ENCODE assay signal across 11 mouse cellular contexts in genomic region chr4:148405255-148405788, GRCm38 (mm10). TPM values are rescaled to one million over a fixed set of nuclear protein-coding genes. Genes with fewer than 3 reads are reported as not detected.
DNase-seq lines count a peak whose midpoint lies in the region; ATAC-seq and TF ChIP-seq lines count a peak whose summit lies in the region.
"Had no signal": no experiment of that assay in that cellular context is flagged by ENCODE, and none has a peak within 500 bp of the region (broad histone marks: within the 10 kb centered on the region; RNA-seq: fewer than 3 reads in every experiment).

No protein-coding gene starts in this region.

- peaks cover 11% of the 10 kb centered on the region; the same call in 1 of the 2 replicates for H3K4me1 ChIP-seq in intestine, embryonic 15.5 days (replicated peaks)
- no peaks in the 10 kb centered on the region for H3K4me1 ChIP-seq in intestine, postnatal 0 days (replicated peaks; ENCODE audit: control insufficient read depth, insufficient read depth, low read length)
- peaks cover 68% of the 10 kb centered on the region for H3K4me1 ChIP-seq in hindbrain, embryonic 13.5 days (replicated peaks)
- peaks cover 26% of the 10 kb centered on the region for H3K4me1 ChIP-seq in midbrain, embryonic 16.5 days (ENCODE audit: control insufficient read depth, insufficient read depth, low read length)
- H3K4me1 ChIP-seq: liver, embryonic 15.5 days had no signal

- no peaks in the 10 kb centered on the region for H3K36me3 ChIP-seq in intestine, embryonic 15.5 days
- no peaks in the 10 kb centered on the region for H3K36me3 ChIP-seq in intestine, postnatal 0 days (ENCODE audit: control insufficient read depth, insufficient read depth)
- H3K36me3 ChIP-seq in hindbrain, embryonic 13.5 days, result no peaks in the 10 kb centered on the region
- H3K36me3 ChIP-seq in midbrain, embryonic 16.5 days (ENCODE audit: control insufficient read depth, insufficient read depth, low read length), result no peaks in the 10 kb centered on the region
- H3K36me3 ChIP-seq: liver, embryonic 15.5 days had no signal

- no peak overlapping the region for H3K9ac ChIP-seq in intestine, embryonic 15.5 days
- no peak overlapping the region for H3K9ac ChIP-seq in intestine, postnatal 0 days (ENCODE audit: low read depth, low read length)
- 0 out of 2 replicates have a peak overlapping the region, but pooled peaks have one; percentile 6 for H3K9ac ChIP-seq in hindbrain, embryonic 13.5 days
- no peak overlapping the region for H3K9ac ChIP-seq in midbrain, embryonic 16.5 days (ENCODE audit: low read depth, low read length)
- H3K9ac ChIP-seq: liver, embryonic 15.5 days had no signal

- no peaks in the 10 kb centered on the region for H3K9me3 ChIP-seq in intestine, embryonic 15.5 days
- H3K9me3 ChIP-seq in intestine, postnatal 0 days (ENCODE audit: control insufficient read depth), result no peaks in the 10 kb centered on the region
- no peaks in the 10 kb centered on the region for H3K9me3 ChIP-seq in hindbrain, embryonic 13.5 days
- no peaks in the 10 kb centered on the region for H3K9me3 ChIP-seq in midbrain, embryonic 16.5 days (replicated peaks; ENCODE audit: control insufficient read depth, low read length, poor library complexity, severe bottlenecking)
- H3K9me3 ChIP-seq: liver, embryonic 15.5 days had no signal

- no peak overlapping the region for H3K4me3 ChIP-seq in intestine, embryonic 15.5 days (replicated peaks)
- H3K4me3 ChIP-seq in intestine, postnatal 0 days (ENCODE audit: low read depth, low read length), result no peak overlapping the region
- no peak overlapping the region for H3K4me3 ChIP-seq in hindbrain, embryonic 13.5 days
- no peak overlapping the region for H3K4me3 ChIP-seq in midbrain, embryonic 16.5 days (ENCODE audit: low read depth, low read length)
- H3K4me3 ChIP-seq: liver, embryonic 15.5 days had no signal

- H3K4me2 ChIP-seq in intestine, embryonic 15.5 days (replicated peaks), result peak overlapping the region; percentile 27; the same call in 1 of the 2 replicates
- H3K4me2 ChIP-seq in intestine, postnatal 0 days (replicated peaks; ENCODE audit: low read depth), result no peak overlapping the region
- no peak overlapping the region for H3K4me2 ChIP-seq in hindbrain, embryonic 13.5 days
- H3K4me2 ChIP-seq in midbrain, embryonic 16.5 days (ENCODE audit: low read length), result peak overlapping the region; percentile 4; the same call in 1 of the 2 replicates
- H3K4me2 ChIP-seq: liver, embryonic 15.5 days had no signal

- no peak for ATAC-seq in intestine, embryonic 15.5 days
- no peak for ATAC-seq in intestine, postnatal 0 days
- 0 out of 2 replicates have a peak, but pooled peaks have one; percentile 23 for ATAC-seq in hindbrain, embryonic 13.5 days (ENCODE audit: low FRiP score)
- no peak for ATAC-seq in midbrain, embryonic 16.5 days
- ATAC-seq in erythroid progenitor cell, adult 5-6 weeks (replicated peaks; ENCODE audit: low FRiP score, poor library complexity, severe bottlenecking), result no peak

- 13% methylated on average over 13 of the region's 13 CpGs for WGBS in intestine, embryonic 15.5 days
- 14% methylated on average over 13 of the region's 13 CpGs for WGBS in intestine, postnatal 0 days
- 14% methylated on average over 13 of the region's 13 CpGs for WGBS in hindbrain, embryonic 13.5 days
- WGBS in midbrain, embryonic 16.5 days, result 14% methylated on average over 13 of the region's 13 CpGs

- H3K27ac ChIP-seq in intestine, embryonic 15.5 days, result no peak overlapping the region
- no peak overlapping the region for H3K27ac ChIP-seq in intestine, postnatal 0 days (ENCODE audit: low read depth, low read length)
- peak overlapping the region; percentile 42 for H3K27ac ChIP-seq in hindbrain, embryonic 13.5 days
- H3K27ac ChIP-seq in midbrain, embryonic 16.5 days (ENCODE audit: low read length), result no peak overlapping the region
- H3K27ac ChIP-seq: liver, embryonic 15.5 days had no signal

- no peak for TF ChIP-seq CTCF in intestine, postnatal 0 days (IDR thresholded peaks at IDR 0.05; ENCODE audit: low read depth)

- DNase-seq in ZHBTc4 (ENCODE audit: low read depth, low spot score), result peak; percentile 77
- DNase-seq in layer of hippocampus, adult 9-11 months, result no peak
- DNase-seq: adrenal gland, postnatal 14 days; heart, postnatal 14 days; kidney, postnatal 4 days had no signal

- peaks cover 46% of the 10 kb centered on the region for H3K27me3 ChIP-seq in intestine, embryonic 15.5 days (replicated peaks)
- H3K27me3 ChIP-seq in intestine, postnatal 0 days (replicated peaks; ENCODE audit: control insufficient read depth, insufficient read depth, low read length), result peaks cover 22% of the 10 kb centered on the region
- peaks cover 24% of the 10 kb centered on the region for H3K27me3 ChIP-seq in hindbrain, embryonic 13.5 days
- H3K27me3 ChIP-seq in midbrain, embryonic 16.5 days (ENCODE audit: control insufficient read depth, insufficient read depth, low read depth, low read length), result peaks cover 2% of the 10 kb centered on the region; the same call in 1 of the 2 replicates

RNA-seq across cellular contexts. Expression of gene Ubiad1, which starts 39.2 kb away (rescaled TPM):
- 22.0 and 22.7 TPM in 2 replicates for polyA plus RNA-seq in intestine, embryonic 15.5 days (2015; fragmentation: Nextera tagmentation; extraction: Ambion mirVana)
- polyA plus RNA-seq in intestine, postnatal 0 days (2015; fragmentation: Nextera tagmentation; extraction: Ambion mirVana), result 9.4 and 9.9 TPM in 2 replicates
- 17.7 and 19.1 TPM in 2 replicates for polyA plus RNA-seq in hindbrain, embryonic 13.5 days (2015; fragmentation: Nextera tagmentation; extraction: Ambion mirVana)
- polyA plus RNA-seq in midbrain, embryonic 16.5 days (2015; fragmentation: Nextera tagmentation; extraction: Ambion mirVana), result 19.8 and 20.5 TPM in 2 replicates
- 1.8 and 4.6 TPM in 2 replicates for total RNA-seq in erythroid progenitor cell, adult 5-6 weeks (2015; ENCODE audit: low replicate concordance)
- 3.6 and 4.3 TPM in 2 replicates for total RNA-seq in erythroid progenitor cell, adult 5-6 weeks (2017; ENCODE audit: low replicate concordance)

RNA-seq across cellular contexts. Expression of gene Mtor, which starts 43.1 kb away (rescaled TPM):
- polyA plus RNA-seq in intestine, embryonic 15.5 days (2015; fragmentation: Nextera tagmentation; extraction: Ambion mirVana), result 11.6 and 12.7 TPM in 2 replicates
- polyA plus RNA-seq in intestine, postnatal 0 days (2015; fragmentation: Nextera tagmentation; extraction: Ambion mirVana), result 12.7 and 14.3 TPM in 2 replicates
- polyA plus RNA-seq in hindbrain, embryonic 13.5 days (2015; fragmentation: Nextera tagmentation; extraction: Ambion mirVana), result 23.0 and 23.7 TPM in 2 replicates
- polyA plus RNA-seq in midbrain, embryonic 16.5 days (2015; fragmentation: Nextera tagmentation; extraction: Ambion mirVana), result 23.0 and 24.4 TPM in 2 replicates
- total RNA-seq in erythroid progenitor cell, adult 5-6 weeks (2015; ENCODE audit: low replicate concordance), result 19.8 and 34.4 TPM in 2 replicates
- 22.0 and 24.4 TPM in 2 replicates for total RNA-seq in erythroid progenitor cell, adult 5-6 weeks (2017; ENCODE audit: low replicate concordance)

Comparison
In these comparisons a context has a peak if more than half of its experiments do, and no peak if none do; other contexts are left out.
1. H3K4me2 ChIP-seq: peak in intestine, embryonic 15.5 days (single experiment) and midbrain, embryonic 16.5 days (single experiment); none in intestine, postnatal 0 days (single experiment) and hindbrain, embryonic 13.5 days (single experiment).